Mouse (Mus musculus): ENCODE measurements around the gene Vmn1r58. TPM values are rescaled to one million over a fixed set of nuclear protein-coding genes. Genes with fewer than 3 reads are reported as not detected.
"Not testable (repeated sequence)": the region's sequence is repeated elsewhere in the genome, so short reads cannot be mapped to it uniquely, and the experiment has no call there.

Vmn1r58 gene
- total RNA-seq (2021), result not detected
- long read RNA-seq, experiment 1, result 0 reads
- long read RNA-seq, experiment 2, result 0 reads

- DNase-seq, result not testable (repeated sequence)
Measured at GRCm38 (mm10) chr7:5413296-5413695, at the start of gene Vmn1r58. Gene Vmn1r58, minus strand, starts transcription at chr7:5413396.

GRCm38 (mm10) chr7:5456674-5457073 is 43.5 kb upstream of the Vmn1r58 start, which contains the start of gene Vmn1r59:
Gene Vmn1r59, minus strand, starts transcription at chr7:5456774.
- no peak for DNase-seq

- not testable (repeated sequence) for DNase-seq
Measured at GRCm38 (mm10) chr7:5454011-5454410, 40.8 kb upstream of the Vmn1r58 start.

DNA sequence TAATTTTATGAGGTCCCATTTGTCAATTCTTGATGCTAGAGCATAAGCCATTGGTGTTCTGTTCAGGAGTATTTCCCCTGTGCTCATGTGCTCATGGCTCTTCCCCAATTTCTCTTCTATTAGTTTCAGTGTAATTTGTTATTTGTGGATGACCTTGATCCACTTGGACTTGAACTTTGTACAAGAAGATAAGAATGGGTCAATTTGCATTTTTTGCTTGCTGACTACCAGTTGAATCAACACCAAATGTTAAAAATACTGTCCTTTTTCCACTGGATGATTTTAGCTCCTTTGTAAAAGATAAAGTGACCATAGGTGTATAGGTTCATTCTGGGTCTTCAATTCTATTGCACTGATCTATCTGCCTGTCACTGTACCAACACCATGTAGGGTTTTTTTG is 35.4 kb upstream of the Vmn1r58 start:
- no peak for DNase-seq

GRCm38 (mm10) chr7:5406201-5406600 is 7.0 kb downstream of the Vmn1r58 start:
- no peak for DNase-seq

DNA sequence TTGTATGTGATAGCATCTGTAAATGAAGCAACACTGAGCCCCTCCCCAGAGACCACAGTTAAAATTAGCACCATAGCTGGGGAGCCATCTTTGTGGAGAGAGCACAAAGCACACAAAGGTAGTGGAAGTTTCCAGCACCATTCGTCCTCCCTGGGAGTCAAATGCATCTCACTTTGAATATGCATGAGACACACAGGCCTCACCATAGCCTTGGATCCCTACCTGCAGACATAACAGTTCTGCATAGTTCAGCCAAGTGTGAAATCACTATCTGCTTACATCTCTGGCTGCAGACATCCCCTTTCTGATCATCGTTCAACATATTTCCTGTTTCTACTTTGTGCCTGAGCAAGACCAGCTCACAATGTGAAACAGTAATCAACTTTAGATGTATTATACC is 46.5 kb downstream of the Vmn1r58 start:
- no peak for DNase-seq

DNA sequence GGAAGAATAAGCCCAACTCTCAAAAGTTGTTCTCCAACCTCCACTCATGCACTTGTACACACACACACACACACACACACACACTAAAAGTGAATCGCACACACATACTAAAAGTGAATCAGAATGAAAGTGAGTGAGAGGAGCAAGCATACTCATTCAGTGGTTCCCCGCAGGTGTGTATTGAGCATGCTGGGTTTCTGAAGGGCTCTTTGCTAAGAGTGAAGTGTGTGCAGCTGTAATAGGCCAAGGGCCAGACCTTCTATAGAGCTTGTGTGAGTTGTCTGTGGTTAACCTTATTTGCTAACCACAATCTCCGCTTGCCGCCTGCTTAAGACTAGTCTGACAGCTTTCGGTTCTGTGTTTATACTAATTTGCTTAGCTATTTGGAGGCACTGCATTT is 49.6 kb downstream of the Vmn1r58 start:
- DNase-seq, result no peak

Other genes starting within 250 kb of the Vmn1r58 start
- gene Vmn1r56, start 216.6 kb downstream of the Vmn1r58 start, total RNA-seq (2021), result not detected
- gene Vmn1r57, start 194.9 kb downstream of the Vmn1r58 start, total RNA-seq (2021), result not detected
- not detected for gene Gm5065, start 62.9 kb downstream of the Vmn1r58 start, total RNA-seq (2021)
- not detected for gene Nlrp2, start 62.4 kb downstream of the Vmn1r58 start, total RNA-seq (2021)
- not detected for gene Vmn1r59, start 43.4 kb upstream of the Vmn1r58 start, total RNA-seq (2021)
- gene Vmn2r28, start 80.6 kb upstream of the Vmn1r58 start, total RNA-seq (2021), result not detected
- not detected for gene Vmn1r60, start 133.9 kb upstream of the Vmn1r58 start, total RNA-seq (2021)
- gene Vmn1r61, start 199.9 kb upstream of the Vmn1r58 start, total RNA-seq (2021), result not detected